Mouse (Mus musculus): ENCODE results near the gene Kansl2. TPM values are rescaled to one million over a fixed set of nuclear protein-coding genes. Genes with fewer than 3 reads are reported as not detected.
A peak's percentile ranks its signal among the peaks of the same experiment; 100 is the strongest.

The Kansl2 gene
- polyA plus RNA-seq, 1 experiment from 2014 or later: 99.5 TPM

GRCm38 (mm10) chr15:98510438-98511385 lies 23.4 kb downstream of the Kansl2 start:
- no peaks in the 10 kb centered on the region for H3K36me3 ChIP-seq (replicated peaks; ENCODE audit: control insufficient read depth, insufficient read depth)
- H3K4me2 ChIP-seq (replicated peaks): peak overlapping the region; percentile 49
- no peak overlapping the region for H3K9ac ChIP-seq
- H3K4me1 ChIP-seq (replicated peaks; ENCODE audit: control insufficient read depth, insufficient read depth, low read length): peaks cover 11% of the 10 kb centered on the region
- no peaks in the 10 kb centered on the region for H3K27me3 ChIP-seq (ENCODE audit: control insufficient read depth, insufficient read depth, low read length)
- no peaks in the 10 kb centered on the region for H3K9me3 ChIP-seq (ENCODE audit: control insufficient read depth, low read length)
- WGBS: 27% methylated on average over 25 of the region's 25 CpGs
- ATAC-seq (ENCODE audit: low FRiP score): no peak; the same call in 1 of the 2 replicates
- DNase-seq (ENCODE audit: low spot score): peak; percentile 83
- no peak overlapping the region for H3K27ac ChIP-seq
- H3K4me3 ChIP-seq (replicated peaks; ENCODE audit: low read length): peak overlapping the region; percentile 19

- no peak overlapping the region for H3K27ac ChIP-seq
- ATAC-seq (ENCODE audit: low FRiP score) (no peak), DNase-seq (ENCODE audit: low spot score) (no peak)
- H3K9me3 ChIP-seq (ENCODE audit: control insufficient read depth, low read length): no peaks in the 10 kb centered on the region
- H3K4me2 ChIP-seq (replicated peaks): no peak overlapping the region
- no peaks in the 10 kb centered on the region for H3K36me3 ChIP-seq (replicated peaks; ENCODE audit: control insufficient read depth, insufficient read depth)
- no peak overlapping the region for H3K9ac ChIP-seq
- H3K4me1 ChIP-seq (replicated peaks; ENCODE audit: control insufficient read depth, insufficient read depth, low read length): peaks cover 11% of the 10 kb centered on the region
- H3K27me3 ChIP-seq (ENCODE audit: control insufficient read depth, insufficient read depth, low read length): no peaks in the 10 kb centered on the region
- H3K4me3 ChIP-seq (replicated peaks; ENCODE audit: low read length): no peak overlapping the region
- WGBS: 77% methylated on average over 2 of the region's 2 CpGs
These were observed 24.7 kb downstream of the Kansl2 start for GRCm38 (mm10) chr15:98509387-98509786.

- WGBS: 84% methylated on average over 6 of the region's 6 CpGs
These were observed 26.7 kb downstream of the Kansl2 start for GRCm38 (mm10) chr15:98507321-98507720.

GRCm38 (mm10) chr15:98506253-98506957 lies 27.7 kb downstream of the Kansl2 start:
- H3K4me3 ChIP-seq (replicated peaks; ENCODE audit: low read length): no peak overlapping the region
- no peak overlapping the region for H3K9ac ChIP-seq
- H3K27ac ChIP-seq: no peak overlapping the region
- WGBS: 82% methylated on average over 9 of the region's 9 CpGs
- no peaks in the 10 kb centered on the region for H3K36me3 ChIP-seq (replicated peaks; ENCODE audit: control insufficient read depth, insufficient read depth)
- H3K4me1 ChIP-seq (replicated peaks; ENCODE audit: control insufficient read depth, insufficient read depth, low read length): peaks cover 9% of the 10 kb centered on the region
- H3K4me2 ChIP-seq (replicated peaks): no peak overlapping the region
- no peaks in the 10 kb centered on the region for H3K27me3 ChIP-seq (ENCODE audit: control insufficient read depth, insufficient read depth, low read length)
- ATAC-seq (ENCODE audit: low FRiP score) (no peak), DNase-seq (ENCODE audit: low spot score) (no peak)
- no peaks in the 10 kb centered on the region for H3K9me3 ChIP-seq (ENCODE audit: control insufficient read depth, low read length)

More at GRCm38 (mm10) chr15:98507321-98507720, 26.7 kb downstream of the Kansl2 start:
- Histone ChIP-seq H3K27ac (no peak overlapping the region), H3K36me3 (replicated peaks; ENCODE audit: control insufficient read depth, insufficient read depth) (no peaks in the 10 kb centered on the region), H3K9me3 (ENCODE audit: control insufficient read depth, low read length) (no peaks in the 10 kb centered on the region), H3K4me1 (replicated peaks; ENCODE audit: control insufficient read depth, insufficient read depth, low read length) (peaks cover 11% of the 10 kb centered on the region), H3K27me3 (ENCODE audit: control insufficient read depth, insufficient read depth, low read length) (no peaks in the 10 kb centered on the region), H3K4me2 (replicated peaks) (no peak overlapping the region), H3K4me3 (replicated peaks; ENCODE audit: low read length) (no peak overlapping the region), H3K9ac (no peak overlapping the region)
- DNase-seq (ENCODE audit: low spot score) (no peak), ATAC-seq (ENCODE audit: low FRiP score) (no peak)

GRCm38 (mm10) chr15:98504514-98504913 lies 29.6 kb downstream of the Kansl2 start:
- peak; percentile 61 for DNase-seq (ENCODE audit: low spot score)
- Histone ChIP-seq H3K4me2 (replicated peaks) (no peak overlapping the region), H3K4me3 (replicated peaks; ENCODE audit: low read length) (no peak overlapping the region), H3K27me3 (ENCODE audit: control insufficient read depth, insufficient read depth, low read length) (no peaks in the 10 kb centered on the region), H3K36me3 (replicated peaks; ENCODE audit: control insufficient read depth, insufficient read depth) (no peaks in the 10 kb centered on the region), H3K9ac (no peak overlapping the region), H3K9me3 (ENCODE audit: control insufficient read depth, low read length) (no peaks in the 10 kb centered on the region), H3K4me1 (replicated peaks; ENCODE audit: control insufficient read depth, insufficient read depth, low read length) (no peaks in the 10 kb centered on the region), H3K27ac (no peak overlapping the region)
- no peak for ATAC-seq (ENCODE audit: low FRiP score)
- WGBS: 13% methylated on average over 18 of the region's 18 CpGs

GRCm38 (mm10) chr15:98503317-98503716 lies 30.7 kb downstream of the Kansl2 start:
- Histone ChIP-seq H3K4me3 (replicated peaks; ENCODE audit: low read length) (no peak overlapping the region), H3K9me3 (ENCODE audit: control insufficient read depth, low read length) (no peaks in the 10 kb centered on the region), H3K36me3 (replicated peaks; ENCODE audit: control insufficient read depth, insufficient read depth) (no peaks in the 10 kb centered on the region), H3K4me1 (replicated peaks; ENCODE audit: control insufficient read depth, insufficient read depth, low read length) (no peaks in the 10 kb centered on the region), H3K9ac (no peak overlapping the region), H3K4me2 (replicated peaks) (no peak overlapping the region), H3K27me3 (ENCODE audit: control insufficient read depth, insufficient read depth, low read length) (no peaks in the 10 kb centered on the region), H3K27ac (no peak overlapping the region)
- 92% methylated on average over 3 of the region's 3 CpGs for WGBS
- DNase-seq (ENCODE audit: low spot score) (no peak), ATAC-seq (ENCODE audit: low FRiP score) (no peak)

GRCm38 (mm10) chr15:98497631-98498030 lies 36.4 kb downstream of the Kansl2 start:
- Histone ChIP-seq H3K4me3 (replicated peaks; ENCODE audit: low read length) (no peak overlapping the region), H3K4me2 (replicated peaks) (no peak overlapping the region), H3K27ac (no peak overlapping the region), H3K27me3 (ENCODE audit: control insufficient read depth, insufficient read depth, low read length) (no peaks in the 10 kb centered on the region), H3K9ac (no peak overlapping the region), H3K4me1 (replicated peaks; ENCODE audit: control insufficient read depth, insufficient read depth, low read length) (no peaks in the 10 kb centered on the region), H3K36me3 (replicated peaks; ENCODE audit: control insufficient read depth, insufficient read depth) (no peaks in the 10 kb centered on the region), H3K9me3 (ENCODE audit: control insufficient read depth, low read length) (no peaks in the 10 kb centered on the region)
- WGBS: 92% methylated on average over 17 of the region's 17 CpGs
- no peak for ATAC-seq (ENCODE audit: low FRiP score)
- DNase-seq (ENCODE audit: low spot score): no peak

- H3K4me1 ChIP-seq (replicated peaks; ENCODE audit: control insufficient read depth, insufficient read depth, low read length): no peaks in the 10 kb centered on the region
- no peak within 1 kb of the TSS for H3K9ac ChIP-seq
- no peaks in the 10 kb centered on the region for H3K36me3 ChIP-seq (replicated peaks; ENCODE audit: control insufficient read depth, insufficient read depth)
- DNase-seq (ENCODE audit: low spot score) (no peak), ATAC-seq (ENCODE audit: low FRiP score) (no peak)
- H3K4me3 ChIP-seq (replicated peaks; ENCODE audit: low read length): no peak within 1 kb of the TSS
- H3K27me3 ChIP-seq (ENCODE audit: control insufficient read depth, insufficient read depth, low read length): no peaks in the 10 kb centered on the region
- WGBS: 69% methylated on average over 4 of the region's 4 CpGs
- no peak within 1 kb of the TSS for H3K27ac ChIP-seq
- H3K9me3 ChIP-seq (ENCODE audit: control insufficient read depth, low read length): no peaks in the 10 kb centered on the region
- H3K4me2 ChIP-seq (replicated peaks): no peak within 1 kb of the TSS
These were observed 42.0 kb downstream of the Kansl2 start, which contains the start of gene Olfr279 for GRCm38 (mm10) chr15:98492102-98492501. Gene Olfr279 (plus strand): TSS chr15:98492402.

GRCm38 (mm10) chr15:98491332-98491731 lies 42.7 kb downstream of the Kansl2 start:
- ATAC-seq (ENCODE audit: low FRiP score): no peak
- 86% methylated on average over 2 of the region's 2 CpGs for WGBS
- Histone ChIP-seq H3K4me2 (replicated peaks) (no peak overlapping the region), H3K4me1 (replicated peaks; ENCODE audit: control insufficient read depth, insufficient read depth, low read length) (no peaks in the 10 kb centered on the region), H3K27me3 (ENCODE audit: control insufficient read depth, insufficient read depth, low read length) (no peaks in the 10 kb centered on the region), H3K9ac (no peak overlapping the region), H3K27ac (no peak overlapping the region), H3K4me3 (replicated peaks; ENCODE audit: low read length) (no peak overlapping the region), H3K36me3 (replicated peaks; ENCODE audit: control insufficient read depth, insufficient read depth) (no peaks in the 10 kb centered on the region), H3K9me3 (ENCODE audit: control insufficient read depth, low read length) (no peaks in the 10 kb centered on the region)
- no peak for DNase-seq (ENCODE audit: low spot score)

Data from hindbrain, embryonic 14.5 days (tissue).